Mouse (Mus musculus): Measurements from ENCODE around the gene Dctn5. TPM values are rescaled to one million over a fixed set of nuclear protein-coding genes. Genes with fewer than 3 reads are reported as not detected.

Gene Dctn5
- polyA plus RNA-seq, 1 experiment from 2014 or later = 113 TPM

DNA sequence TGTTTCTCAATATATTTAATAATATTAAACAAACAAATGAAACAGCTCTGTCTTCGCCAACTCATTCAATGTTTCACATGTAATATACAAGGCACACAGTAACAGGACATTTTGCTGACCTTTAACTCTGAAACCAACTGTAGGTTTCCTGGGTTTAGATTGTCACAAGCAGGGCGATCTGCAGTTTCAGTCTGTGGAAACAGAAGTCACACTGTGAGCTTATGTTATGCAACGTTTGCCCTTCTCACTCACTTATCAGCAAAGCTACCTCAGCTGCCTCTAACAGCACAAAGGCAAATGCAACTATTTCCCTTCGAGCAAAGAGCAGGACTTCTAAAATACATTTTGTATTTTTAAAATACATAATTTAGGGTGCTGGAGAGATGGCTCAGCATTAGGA lies 9.3 kb upstream of the Dctn5 start:
- H3K27ac ChIP-seq (ENCODE audit: low read depth, low read length) = no peak overlapping the region
- no peak overlapping the region for H3K4me2 ChIP-seq (replicated peaks; ENCODE audit: low read depth, low read length)
- no peak overlapping the region for H3K9ac ChIP-seq (ENCODE audit: low read depth, low read length)
- no peaks in the 10 kb centered on the region for H3K9me3 ChIP-seq (ENCODE audit: control insufficient read depth, low read length)
- H3K27me3 ChIP-seq (ENCODE audit: control insufficient read depth, insufficient read depth, low read length) = no peaks in the 10 kb centered on the region
- WGBS = 86% methylated on average over 4 of the region's 4 CpGs
- H3K4me1 ChIP-seq (ENCODE audit: control insufficient read depth, insufficient read depth, low read length) = no peaks in the 10 kb centered on the region
- peaks cover 69% of the 10 kb centered on the region for H3K36me3 ChIP-seq (ENCODE audit: control insufficient read depth, insufficient read depth, low read length)
- no peak for ATAC-seq (ENCODE audit: low FRiP score, low TSS enrichment)
- no peak overlapping the region for H3K4me3 ChIP-seq (ENCODE audit: low read length)

DNA sequence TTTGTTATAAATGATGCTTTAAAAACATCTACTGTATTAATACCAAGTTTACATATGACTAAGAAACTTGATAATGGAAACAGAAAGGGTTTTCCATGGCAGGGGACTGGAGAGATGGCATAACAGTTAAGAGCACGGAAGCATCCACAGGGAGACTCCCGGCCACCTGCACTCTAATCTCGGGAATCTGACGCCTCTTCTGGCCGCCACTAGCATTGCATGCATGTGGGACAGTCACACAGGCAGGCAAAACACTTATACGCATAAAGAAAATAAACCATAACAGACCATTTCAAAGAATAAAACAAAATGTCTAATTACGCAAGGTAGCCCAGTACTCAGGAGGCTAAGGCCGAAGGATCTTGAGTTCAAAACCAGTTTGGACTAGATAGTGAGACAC lies 7.2 kb upstream of the Dctn5 start:
- 81% methylated on average over 8 of the region's 8 CpGs for WGBS
- no peak overlapping the region for H3K4me3 ChIP-seq (ENCODE audit: low read length)
- no peaks in the 10 kb centered on the region for H3K27me3 ChIP-seq (ENCODE audit: control insufficient read depth, insufficient read depth, low read length)
- H3K4me1 ChIP-seq (ENCODE audit: control insufficient read depth, insufficient read depth, low read length) = no peaks in the 10 kb centered on the region
- no peak overlapping the region for H3K9ac ChIP-seq (ENCODE audit: low read depth, low read length)
- H3K36me3 ChIP-seq (ENCODE audit: control insufficient read depth, insufficient read depth, low read length) = peaks cover 61% of the 10 kb centered on the region
- no peak for ATAC-seq (ENCODE audit: low FRiP score, low TSS enrichment)
- H3K9me3 ChIP-seq (ENCODE audit: control insufficient read depth, low read length) = no peaks in the 10 kb centered on the region
- H3K27ac ChIP-seq (ENCODE audit: low read depth, low read length) = no peak overlapping the region
- no peak overlapping the region for H3K4me2 ChIP-seq (replicated peaks; ENCODE audit: low read depth, low read length)

DNA sequence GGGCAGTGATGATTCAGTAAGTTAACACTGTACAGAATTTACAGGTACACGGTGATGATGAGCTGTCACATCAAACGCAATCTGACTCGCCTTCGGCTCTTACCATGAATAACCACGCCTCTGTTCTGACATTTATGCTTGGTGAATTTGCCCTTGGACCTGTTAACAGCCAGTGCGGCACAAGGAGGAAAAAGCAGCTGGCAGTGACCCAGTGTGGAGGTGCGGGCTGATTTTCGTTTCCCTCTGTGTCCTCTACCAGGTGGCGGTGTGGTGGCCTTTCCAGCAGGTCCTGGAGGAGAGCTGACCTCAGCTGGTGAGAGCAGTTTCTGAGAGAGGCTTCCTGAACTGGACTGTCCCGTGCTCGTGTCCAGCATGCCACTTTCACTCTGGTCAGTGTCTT lies 5.9 kb upstream of the Dctn5 start:
- H3K9ac ChIP-seq (ENCODE audit: low read depth, low read length) = no peak overlapping the region
- peaks cover 53% of the 10 kb centered on the region for H3K36me3 ChIP-seq (ENCODE audit: control insufficient read depth, insufficient read depth, low read length)
- H3K4me3 ChIP-seq (ENCODE audit: low read length) = no peak overlapping the region
- H3K27me3 ChIP-seq (ENCODE audit: control insufficient read depth, insufficient read depth, low read length) = no peaks in the 10 kb centered on the region
- H3K9me3 ChIP-seq (ENCODE audit: control insufficient read depth, low read length) = no peaks in the 10 kb centered on the region
- 0 out of 2 replicates have a peak, but pooled peaks cover 4% of the 10 kb centered on the region for H3K4me1 ChIP-seq (ENCODE audit: control insufficient read depth, insufficient read depth, low read length)
- no peak overlapping the region for H3K27ac ChIP-seq (ENCODE audit: low read depth, low read length)
- H3K4me2 ChIP-seq (replicated peaks; ENCODE audit: low read depth, low read length) = no peak overlapping the region
- 91% methylated on average over 11 of the region's 11 CpGs for WGBS
- ATAC-seq (ENCODE audit: low FRiP score, low TSS enrichment) = no peak

DNA sequence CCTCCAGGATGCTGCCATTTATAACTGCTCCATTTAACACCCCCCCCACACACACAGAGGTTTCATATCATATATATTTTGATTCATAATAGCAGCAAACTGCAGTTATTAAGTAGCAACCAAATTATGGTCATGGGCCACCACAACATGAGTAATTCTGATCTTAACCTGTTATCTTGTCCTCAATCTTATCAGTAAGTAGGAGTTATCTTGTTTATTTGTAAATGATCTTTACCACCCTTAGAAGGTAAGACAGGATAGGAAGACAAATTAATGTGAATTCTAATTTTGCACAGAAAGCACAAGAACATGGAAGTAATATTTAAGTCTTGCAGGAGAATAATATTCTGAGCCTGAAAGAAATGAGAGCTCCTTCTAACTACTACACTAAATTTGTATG lies 1.0 kb upstream of the Dctn5 start:
- ATAC-seq (ENCODE audit: low FRiP score, low TSS enrichment) = no peak
- Histone ChIP-seq H3K4me2 (replicated peaks; ENCODE audit: low read depth, low read length) (peak overlapping the region; percentile 68), H3K9ac (ENCODE audit: low read depth, low read length) (peak overlapping the region; percentile 85), H3K27ac (ENCODE audit: low read depth, low read length) (no peak overlapping the region), H3K27me3 (ENCODE audit: control insufficient read depth, insufficient read depth, low read length) (no peaks in the 10 kb centered on the region), H3K9me3 (ENCODE audit: control insufficient read depth, low read length) (no peaks in the 10 kb centered on the region), H3K4me1 (ENCODE audit: control insufficient read depth, insufficient read depth, low read length) (0 out of 2 replicates have a peak, but pooled peaks cover 11% of the 10 kb centered on the region), H3K4me3 (ENCODE audit: low read length) (peak overlapping the region; percentile 94), H3K36me3 (ENCODE audit: control insufficient read depth, insufficient read depth, low read length) (peaks cover 34% of the 10 kb centered on the region)

DNA sequence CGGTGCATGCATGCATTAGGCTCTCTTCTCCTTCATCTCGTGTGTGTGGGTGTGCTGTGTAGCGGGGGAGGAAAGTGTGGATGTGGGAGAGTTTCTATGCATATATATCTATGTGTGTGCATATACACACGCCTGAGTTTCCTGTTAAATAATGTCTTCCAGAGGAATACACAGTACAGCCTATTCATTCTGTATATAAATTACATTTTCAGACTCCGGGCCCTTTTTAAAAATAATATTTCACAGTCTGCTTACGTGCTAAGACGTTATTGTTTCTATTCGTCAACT lies 441 bp downstream of the Dctn5 start:
- H3K9ac ChIP-seq (ENCODE audit: low read depth, low read length) = peak overlapping the region; percentile 85
- no peak overlapping the region for H3K27ac ChIP-seq (ENCODE audit: low read depth, low read length)
- H3K4me2 ChIP-seq (replicated peaks; ENCODE audit: low read depth, low read length) = peak overlapping the region; percentile 68
- 17% methylated on average over 8 of the region's 8 CpGs for WGBS
- peaks cover 34% of the 10 kb centered on the region for H3K36me3 ChIP-seq (ENCODE audit: control insufficient read depth, insufficient read depth, low read length)
- 0 out of 2 replicates have a peak, but pooled peaks cover 11% of the 10 kb centered on the region for H3K4me1 ChIP-seq (ENCODE audit: control insufficient read depth, insufficient read depth, low read length)
- ATAC-seq (ENCODE audit: low FRiP score, low TSS enrichment) = no peak; the same call in 1 of the 2 replicates
- H3K27me3 ChIP-seq (ENCODE audit: control insufficient read depth, insufficient read depth, low read length) = no peaks in the 10 kb centered on the region
- no peaks in the 10 kb centered on the region for H3K9me3 ChIP-seq (ENCODE audit: control insufficient read depth, low read length)
- H3K4me3 ChIP-seq (ENCODE audit: low read length) = peak overlapping the region; percentile 94

- H3K4me2 ChIP-seq (replicated peaks; ENCODE audit: low read depth, low read length) = no peak overlapping the region
- no peaks in the 10 kb centered on the region for H3K27me3 ChIP-seq (ENCODE audit: control insufficient read depth, insufficient read depth, low read length)
- peaks cover 47% of the 10 kb centered on the region for H3K36me3 ChIP-seq (ENCODE audit: control insufficient read depth, insufficient read depth, low read length)
- ATAC-seq (ENCODE audit: low FRiP score, low TSS enrichment) = no peak
- no peaks in the 10 kb centered on the region for H3K9me3 ChIP-seq (ENCODE audit: control insufficient read depth, low read length)
- no peak overlapping the region for H3K27ac ChIP-seq (ENCODE audit: low read depth, low read length)
- WGBS = 78% methylated on average over 10 of the region's 10 CpGs
- no peak overlapping the region for H3K9ac ChIP-seq (ENCODE audit: low read depth, low read length)
- H3K4me3 ChIP-seq (ENCODE audit: low read length) = no peak overlapping the region
- H3K4me1 ChIP-seq (ENCODE audit: control insufficient read depth, insufficient read depth, low read length) = 0 out of 2 replicates have a peak, but pooled peaks cover 11% of the 10 kb centered on the region
These were observed 2.2 kb downstream of the Dctn5 start for GRCm38 (mm10) chr7:122135070-122135469.

GRCm38 (mm10) chr7:122137071-122137470 lies 4.2 kb downstream of the Dctn5 start:
- no peak for ATAC-seq (ENCODE audit: low FRiP score, low TSS enrichment)
- Histone ChIP-seq H3K9ac (ENCODE audit: low read depth, low read length) (no peak overlapping the region), H3K4me3 (ENCODE audit: low read length) (no peak overlapping the region), H3K36me3 (ENCODE audit: control insufficient read depth, insufficient read depth, low read length) (peaks cover 66% of the 10 kb centered on the region), H3K27me3 (ENCODE audit: control insufficient read depth, insufficient read depth, low read length) (no peaks in the 10 kb centered on the region), H3K4me1 (ENCODE audit: control insufficient read depth, insufficient read depth, low read length) (0 out of 2 replicates have a peak, but pooled peaks cover 6% of the 10 kb centered on the region), H3K4me2 (replicated peaks; ENCODE audit: low read depth, low read length) (no peak overlapping the region), H3K27ac (ENCODE audit: low read depth, low read length) (no peak overlapping the region), H3K9me3 (ENCODE audit: control insufficient read depth, low read length) (no peaks in the 10 kb centered on the region)

DNA sequence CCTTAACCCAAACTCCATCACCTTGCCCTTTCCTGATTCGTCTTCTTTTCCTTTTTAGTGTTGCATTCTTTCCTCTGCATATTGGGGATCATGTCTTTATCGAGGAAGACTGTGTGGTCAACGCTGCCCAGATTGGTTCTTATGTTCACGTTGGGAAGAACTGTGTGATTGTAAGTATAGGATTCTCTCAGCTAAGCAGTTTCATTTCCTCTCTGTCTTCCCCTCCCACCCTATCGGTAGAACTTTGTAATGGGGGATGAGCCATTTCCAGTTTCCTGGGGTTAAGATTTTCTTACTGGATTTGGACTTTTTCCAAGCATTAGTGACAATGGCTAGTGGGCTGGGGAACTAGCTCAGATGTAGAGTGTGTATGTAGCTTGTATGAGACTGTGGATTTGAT lies 5.3 kb downstream of the Dctn5 start:
- 95% methylated on average over 5 of the region's 5 CpGs for WGBS
- no peak overlapping the region for H3K4me3 ChIP-seq (ENCODE audit: low read length)
- H3K36me3 ChIP-seq (ENCODE audit: control insufficient read depth, insufficient read depth, low read length) = peaks cover 76% of the 10 kb centered on the region
- no peak for ATAC-seq (ENCODE audit: low FRiP score, low TSS enrichment)
- H3K9ac ChIP-seq (ENCODE audit: low read depth, low read length) = no peak overlapping the region
- no peak overlapping the region for H3K27ac ChIP-seq (ENCODE audit: low read depth, low read length)
- no peak overlapping the region for H3K4me2 ChIP-seq (replicated peaks; ENCODE audit: low read depth, low read length)
- H3K9me3 ChIP-seq (ENCODE audit: control insufficient read depth, low read length) = no peaks in the 10 kb centered on the region
- H3K27me3 ChIP-seq (ENCODE audit: control insufficient read depth, insufficient read depth, low read length) = no peaks in the 10 kb centered on the region
- 0 out of 2 replicates have a peak, but pooled peaks cover 6% of the 10 kb centered on the region for H3K4me1 ChIP-seq (ENCODE audit: control insufficient read depth, insufficient read depth, low read length)

DNA sequence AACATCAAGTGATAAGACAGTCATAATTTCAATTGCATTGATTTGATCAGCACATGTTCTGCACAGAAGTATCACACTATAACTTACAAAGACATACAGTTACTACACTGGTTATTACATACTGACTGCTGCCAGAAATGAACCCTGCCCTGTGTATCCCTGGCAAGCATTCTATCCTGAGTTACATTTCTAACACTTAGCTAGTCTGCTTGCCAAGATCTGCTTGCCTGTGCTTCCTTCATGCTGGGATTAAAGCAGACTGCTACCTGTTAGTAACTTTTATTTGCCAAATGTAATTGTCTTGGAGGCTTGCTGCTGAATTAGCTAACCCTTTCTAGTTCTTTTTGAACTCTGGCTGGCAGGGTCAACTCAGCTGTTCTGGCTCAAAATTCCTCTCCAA lies 8.2 kb downstream of the Dctn5 start:
- no peak for ATAC-seq (ENCODE audit: low FRiP score, low TSS enrichment)
- no peaks in the 10 kb centered on the region for H3K9me3 ChIP-seq (ENCODE audit: control insufficient read depth, low read length)
- no peaks in the 10 kb centered on the region for H3K27me3 ChIP-seq (ENCODE audit: control insufficient read depth, insufficient read depth, low read length)
- H3K9ac ChIP-seq (ENCODE audit: low read depth, low read length) = no peak overlapping the region
- H3K27ac ChIP-seq (ENCODE audit: low read depth, low read length) = no peak overlapping the region
- no peak overlapping the region for H3K4me2 ChIP-seq (replicated peaks; ENCODE audit: low read depth, low read length)
- H3K36me3 ChIP-seq (ENCODE audit: control insufficient read depth, insufficient read depth, low read length) = peaks cover 83% of the 10 kb centered on the region
- no peaks in the 10 kb centered on the region for H3K4me1 ChIP-seq (ENCODE audit: control insufficient read depth, insufficient read depth, low read length)
- no peak overlapping the region for H3K4me3 ChIP-seq (ENCODE audit: low read length)

- Histone ChIP-seq H3K9me3 (ENCODE audit: control insufficient read depth, low read length) (no peaks in the 10 kb centered on the region), H3K9ac (ENCODE audit: low read depth, low read length) (no peak overlapping the region), H3K27me3 (ENCODE audit: control insufficient read depth, insufficient read depth, low read length) (no peaks in the 10 kb centered on the region), H3K27ac (ENCODE audit: low read depth, low read length) (no peak overlapping the region), H3K4me2 (replicated peaks; ENCODE audit: low read depth, low read length) (no peak overlapping the region), H3K4me3 (ENCODE audit: low read length) (no peak overlapping the region), H3K4me1 (ENCODE audit: control insufficient read depth, insufficient read depth, low read length) (no peaks in the 10 kb centered on the region), H3K36me3 (ENCODE audit: control insufficient read depth, insufficient read depth, low read length) (peaks cover 22% of the 10 kb centered on the region; the same call in 1 of the 2 replicates)
- ATAC-seq (ENCODE audit: low FRiP score, low TSS enrichment) = no peak
- 83% methylated on average over 4 of the region's 4 CpGs for WGBS
These were observed 19.6 kb downstream of the Dctn5 start for GRCm38 (mm10) chr7:122152473-122152872.

Measured in kidney, embryonic 14.5 days (tissue).